Mouse (Mus musculus): ENCODE measurements around the gene Rnf222.

DNA sequence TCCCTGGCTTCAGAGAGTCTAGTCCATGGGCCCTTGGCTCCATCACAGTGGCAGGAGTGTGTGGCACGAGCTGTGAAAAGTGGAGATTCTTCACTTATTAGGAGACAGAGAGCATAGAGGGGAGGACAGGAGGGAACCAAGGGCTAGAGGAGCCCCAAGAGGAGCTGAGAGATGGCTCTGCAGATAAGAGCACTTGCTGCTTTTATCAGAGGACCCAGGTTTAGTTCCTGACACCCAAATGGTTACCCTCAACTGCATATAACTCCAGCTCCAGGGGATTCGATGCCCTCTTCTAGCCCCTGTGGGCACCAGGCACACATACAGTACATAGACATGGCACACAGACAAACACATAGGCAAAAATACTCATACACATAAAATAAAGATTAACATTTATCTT, 36.4 kb downstream of the Rnf222 start:
- no peak for TF ChIP-seq ZC3H11A (IDR thresholded peaks at IDR 0.05; ENCODE audit: low read depth, low read length)
- no peak for TF ChIP-seq CHD2 (IDR thresholded peaks at IDR 0.05; ENCODE audit: low read length)
- no peak for TF ChIP-seq CTCF (conservative IDR thresholded peaks at IDR 0.05 in 1 of 2, IDR thresholded peaks at IDR 0.05 in 1 of 2; ENCODE audit: low read depth in 2 of 2, low read length in 2 of 2)
- no peak for TF ChIP-seq POLR2A (IDR thresholded peaks at IDR 0.05; ENCODE audit: low read depth, low read length)
- TF ChIP-seq POLR2AphosphoS2 (IDR thresholded peaks at IDR 0.05; ENCODE audit: low read depth, low read length): no peak
